Mouse (Mus musculus) layer of hippocampus, adult 18-20 months (tissue): ENCODE measurements around the gene Thra. TPM values are rescaled to one million over a fixed set of nuclear protein-coding genes. Genes with fewer than 3 reads are reported as not detected.

ENCODE experiments used
- DNase-seq, 2 experiments: peaks; one replicate each; pipeline ENCODE4 v3.0.0; 2022; ENCODE audit warnings: low spot score in 2 of 2
- total RNA-seq, 2 experiments: library from RNA; stranded (reverse); gene quantifications; 2 replicates each; pipeline ENCODE4 v1.2.3; 2021

Gene Thra
- total RNA-seq, 2 experiments from 2014 or later = 1,110 to 1,111 TPM

GRCm38 (mm10) chr11:98776052-98776764 is 35.8 kb downstream of the Thra start:
- no peak for DNase-seq

DNA sequence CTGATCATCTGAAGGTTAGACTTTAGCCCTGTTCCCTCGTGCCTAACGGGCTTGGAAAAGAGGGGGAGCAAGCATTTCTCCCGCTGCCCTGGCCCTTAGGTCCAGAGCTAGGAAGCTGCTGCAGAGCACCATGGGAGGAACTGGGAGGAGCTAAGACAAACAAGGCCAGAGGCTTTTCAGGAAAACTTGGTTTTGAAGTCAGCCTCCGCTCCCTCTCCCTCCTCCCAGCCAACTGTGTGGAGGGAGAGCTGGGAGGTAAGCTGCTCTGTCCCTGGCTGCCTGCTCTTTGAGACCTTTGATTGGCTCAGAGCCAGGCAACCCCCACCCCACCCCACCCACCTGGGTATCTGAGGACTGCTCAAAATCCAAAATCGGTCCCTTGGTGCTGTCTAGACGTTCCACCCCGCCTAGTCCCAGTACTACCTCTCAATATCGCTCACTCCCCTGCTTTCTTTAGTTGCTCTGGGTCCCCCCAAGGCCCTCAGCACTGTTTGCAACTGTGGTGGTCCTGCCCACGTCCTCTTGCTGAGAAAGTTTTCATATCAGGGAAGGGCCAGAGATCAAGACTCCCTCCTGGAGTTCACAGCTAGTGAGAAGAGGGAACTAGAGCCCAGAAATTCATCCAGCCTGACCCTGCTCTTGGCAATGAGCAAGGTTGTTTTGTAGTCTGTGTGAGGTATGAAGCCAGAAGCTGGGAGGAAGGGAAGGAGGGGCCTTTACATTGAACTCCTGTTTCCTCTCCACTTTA is 36.6 kb downstream of the Thra start:
- no peak for DNase-seq

DNA sequence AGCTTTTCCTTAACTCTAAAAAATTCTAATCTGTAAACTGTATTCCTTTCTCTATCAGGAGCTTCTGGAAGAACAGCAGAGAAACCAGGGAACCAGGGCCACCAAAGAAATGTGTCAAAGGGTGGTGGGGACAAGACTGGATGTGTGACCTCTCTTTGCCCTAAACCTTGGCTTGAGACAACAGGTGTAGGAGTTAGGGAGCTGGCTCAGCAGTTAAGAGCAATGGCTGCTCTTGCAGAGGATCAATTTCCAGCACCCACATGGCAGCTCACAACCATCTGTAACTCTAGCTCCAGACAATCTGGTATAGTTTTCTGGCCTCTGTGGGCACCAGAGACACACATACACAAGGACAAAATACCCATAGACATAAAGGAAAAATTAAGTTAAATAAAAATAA is 37.5 kb downstream of the Thra start:
- no peak for DNase-seq

GRCm38 (mm10) chr11:98781851-98782512 is 41.5 kb downstream of the Thra start:
- DNase-seq = peak in 1 of 2 experiments; percentile 82

- no peak for DNase-seq
These were observed 42.3 kb downstream of the Thra start for GRCm38 (mm10) chr11:98782651-98783235.

DNA sequence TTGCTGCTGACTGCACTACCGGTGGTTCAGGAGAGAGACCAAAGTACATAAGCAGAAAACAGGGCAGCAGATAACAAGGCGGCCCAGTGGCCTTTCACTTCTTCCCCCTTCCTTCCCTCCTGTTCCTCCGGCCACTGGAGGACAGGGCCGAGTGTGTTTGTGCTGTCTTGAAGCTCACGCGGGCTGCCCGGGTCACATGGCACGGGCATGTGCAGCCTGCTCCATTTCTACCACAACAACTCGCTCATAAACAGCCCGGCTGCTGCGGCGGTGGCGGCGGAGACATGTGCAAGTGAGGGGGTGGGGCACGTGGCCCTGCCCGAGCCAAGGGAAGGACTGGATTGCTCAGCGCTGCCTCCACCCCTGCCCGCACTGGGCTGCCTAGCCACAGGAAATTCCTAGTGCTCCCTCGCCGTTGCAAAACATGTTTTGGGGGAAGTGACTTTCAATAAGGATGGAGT is 42.8 kb downstream of the Thra start:
- peak; percentile 96 for DNase-seq

DNA sequence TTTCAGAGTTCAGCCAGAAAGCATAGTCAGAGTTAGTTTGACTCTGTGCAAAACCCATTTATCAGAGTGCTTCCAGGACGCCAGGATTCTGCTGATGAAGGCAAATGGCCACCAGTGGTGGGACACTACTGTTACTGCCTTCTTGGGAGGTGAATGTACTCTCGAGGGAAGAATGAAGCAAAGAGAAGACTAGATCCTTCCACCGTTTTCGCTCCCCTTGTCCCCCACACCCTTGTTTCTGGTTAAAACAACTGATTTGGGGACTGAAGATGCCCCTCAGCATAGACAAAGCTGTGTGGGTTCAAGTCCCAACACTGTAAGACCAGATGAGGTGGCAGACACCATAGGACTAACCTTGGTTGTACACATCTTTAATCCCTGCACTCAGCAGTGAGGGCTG is 43.7 kb downstream of the Thra start:
- DNase-seq = no peak

GRCm38 (mm10) chr11:98785214-98785613 is 44.8 kb downstream of the Thra start:
- no peak for DNase-seq

DNA sequence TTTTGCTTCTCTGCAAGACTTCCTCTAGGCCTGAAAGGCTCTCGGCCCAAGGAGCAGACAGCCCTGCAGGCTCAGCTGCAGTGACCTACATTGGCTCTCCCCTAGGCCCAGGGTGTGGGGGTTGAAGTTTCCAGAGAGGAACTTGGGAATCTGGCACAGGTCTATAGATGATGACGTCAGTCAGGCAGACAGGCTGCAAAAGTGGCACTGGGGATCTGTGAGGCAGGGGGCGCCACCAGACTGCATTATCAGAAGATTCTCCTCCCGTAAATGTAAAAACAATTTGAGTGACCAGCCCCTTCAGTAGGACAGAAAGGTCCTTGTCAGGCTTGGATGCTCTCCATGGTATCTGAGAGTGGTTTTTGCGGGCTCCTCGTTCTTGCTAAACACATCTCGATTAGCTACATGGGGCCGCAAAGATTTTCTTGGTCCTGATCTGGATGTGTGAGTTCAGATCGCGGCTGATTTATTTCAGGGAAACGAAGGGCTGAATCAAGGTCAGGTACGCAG is 45.4 kb downstream of the Thra start:
- peak in 1 of 2 experiments; percentile 89 for DNase-seq

DNA sequence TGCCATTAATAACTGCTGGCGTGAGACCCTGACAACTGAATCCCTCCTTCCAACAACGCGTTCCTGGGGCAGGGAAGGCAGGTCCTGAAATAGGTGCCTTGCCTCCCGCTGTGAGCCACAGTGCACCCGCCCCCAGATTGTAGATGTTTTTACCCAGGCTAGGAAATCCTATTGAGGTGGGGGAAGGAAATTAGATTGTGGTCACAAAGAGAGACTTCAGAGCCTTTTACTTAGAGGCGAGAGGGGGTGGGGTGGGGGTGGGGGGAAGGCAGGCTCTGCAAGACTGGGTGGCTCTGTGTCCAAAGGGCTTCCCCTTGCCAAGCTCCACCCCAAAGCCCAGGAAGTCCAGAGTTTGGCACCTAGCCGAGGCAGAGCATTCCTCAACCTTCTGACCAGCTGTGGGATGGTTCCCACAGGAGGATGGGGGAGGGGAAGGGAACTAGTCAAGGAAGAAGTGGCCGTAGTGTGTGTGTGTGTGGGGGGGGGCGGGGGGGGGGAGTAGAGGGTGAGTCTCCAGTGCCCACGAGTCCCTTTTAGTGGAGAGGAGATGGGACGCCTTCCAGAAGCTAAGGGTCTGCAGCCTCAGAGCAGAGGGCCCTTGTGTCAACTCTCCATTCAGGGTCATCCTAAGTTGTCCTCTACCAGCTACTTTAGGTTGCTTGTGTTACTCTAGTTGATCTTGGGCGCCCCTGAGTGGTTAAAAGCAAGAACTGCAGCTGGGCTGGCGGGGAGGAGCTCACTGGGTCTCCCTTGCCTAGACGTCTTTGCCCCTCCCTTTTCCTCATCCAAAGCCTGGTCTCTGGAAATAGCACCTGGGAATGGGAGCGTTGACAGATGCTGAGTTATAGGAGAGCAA is 46.1 kb downstream of the Thra start:
- DNase-seq = peak; percentile 91 to 98

- no peak for DNase-seq
These were observed 46.8 kb downstream of the Thra start for GRCm38 (mm10) chr11:98787229-98787628.

DNA sequence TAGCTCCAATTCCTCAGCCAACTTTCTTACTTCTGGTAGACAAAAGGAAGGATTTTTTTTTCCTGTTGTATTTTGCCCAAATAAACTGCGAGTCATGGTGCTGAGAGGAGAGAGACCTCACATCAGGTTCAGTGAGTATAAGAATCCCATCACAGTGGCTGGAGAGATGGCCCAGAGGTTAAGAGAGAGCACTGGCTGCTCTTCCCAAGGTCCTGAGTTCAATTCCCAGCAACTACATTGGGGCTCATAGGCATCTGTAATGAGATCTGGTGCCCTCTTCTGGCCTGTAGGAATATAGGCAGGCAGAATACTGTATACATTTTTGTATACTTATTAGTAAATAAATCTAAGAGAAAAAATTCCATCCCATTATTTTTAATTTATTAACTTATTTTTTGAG is 47.3 kb downstream of the Thra start:
- DNase-seq = no peak

GRCm38 (mm10) chr11:98788139-98788538 is 47.7 kb downstream of the Thra start:
- no peak for DNase-seq

DNA sequence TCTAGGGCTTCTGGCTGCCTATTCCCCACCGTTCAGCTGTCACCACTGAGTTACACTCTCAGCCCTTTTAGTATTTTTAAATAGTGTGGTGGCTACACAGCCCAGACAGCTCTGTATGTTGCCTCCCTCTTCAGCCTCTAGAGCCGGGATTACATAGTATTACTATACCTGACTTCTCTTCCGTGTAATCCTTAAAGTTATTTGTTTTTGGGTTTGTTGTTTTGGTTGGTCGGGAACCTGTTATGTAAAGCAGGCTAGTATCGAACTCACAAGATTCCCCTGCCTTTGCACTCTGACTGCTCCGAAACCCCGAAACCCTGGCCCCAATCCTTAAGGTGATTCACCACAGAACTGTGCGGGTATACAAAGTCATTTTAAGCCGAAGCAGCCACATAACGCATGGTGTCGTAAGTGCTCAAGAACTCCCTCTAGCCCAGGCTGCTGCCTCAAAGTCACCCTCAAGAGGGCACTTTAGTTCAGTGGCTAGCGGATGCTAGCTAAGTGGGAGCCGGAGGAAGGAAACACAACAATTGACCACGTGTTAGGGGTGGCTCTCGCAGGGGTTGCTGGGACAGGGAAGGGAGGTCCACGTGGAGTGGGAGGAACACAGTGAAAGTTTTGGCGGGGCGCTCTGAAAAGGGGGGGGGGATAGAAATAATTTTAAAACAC is 48.2 kb downstream of the Thra start:
- DNase-seq = peak; percentile 81 to 86

DNA sequence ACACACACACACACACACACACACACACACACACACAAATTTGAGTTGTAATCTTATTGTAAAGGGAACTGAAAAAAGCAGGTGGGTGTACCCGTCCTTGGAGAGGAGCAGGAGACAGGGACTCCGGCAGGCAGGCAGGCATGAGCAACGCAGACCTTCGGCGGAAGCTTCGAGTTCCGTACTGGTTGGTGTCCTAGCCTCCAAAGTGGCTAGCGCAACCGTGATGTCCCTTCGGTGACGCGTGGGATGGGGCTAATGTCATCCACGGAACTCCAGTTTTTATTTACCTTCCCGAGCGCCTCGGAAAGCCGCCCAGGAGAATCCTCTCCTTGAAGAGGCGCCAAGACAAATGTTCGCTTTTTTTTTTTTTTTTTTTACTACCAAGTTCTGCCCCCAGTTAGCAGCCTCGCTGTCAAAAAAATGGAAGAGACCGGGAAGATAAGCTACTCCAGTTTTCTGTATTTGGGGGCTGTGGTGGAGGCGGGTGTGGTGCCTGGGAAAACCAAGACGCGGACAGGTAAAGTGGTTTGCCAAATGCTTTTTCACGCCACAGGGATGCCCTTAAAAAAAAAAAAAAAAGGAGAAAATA is 48.9 kb downstream of the Thra start:
- DNase-seq = no peak

- DNase-seq = no peak
These were observed 49.4 kb downstream of the Thra start for GRCm38 (mm10) chr11:98789824-98790223.

- DNase-seq = no peak
These were observed 50.3 kb downstream of the Thra start for GRCm38 (mm10) chr11:98790631-98791205.

- no peak for DNase-seq
These were observed 51.0 kb downstream of the Thra start for GRCm38 (mm10) chr11:98791448-98791847.

- DNase-seq = no peak
These were observed 51.6 kb downstream of the Thra start for GRCm38 (mm10) chr11:98792081-98792480.
